ENCODE assay signal across 12 mouse cellular contexts in genomic region chr6:39899231-39899630, GRCm38 (mm10). TPM values are rescaled to one million over a fixed set of nuclear protein-coding genes. Genes with fewer than 3 reads are reported as not detected.
A peak's percentile ranks its signal among the peaks of the same experiment; 100 is the strongest.
DNase-seq lines count a peak whose midpoint lies in the region; ATAC-seq and TF ChIP-seq lines count a peak whose summit lies in the region.
"Had no signal": no experiment of that assay in that cellular context is flagged by ENCODE, and none has a peak within 500 bp of the region (broad histone marks: within the 10 kb centered on the region; RNA-seq: fewer than 3 reads in every experiment).

No protein-coding gene starts in this region.

- H3K79me2 ChIP-seq in CH12.LX (replicated peaks; ENCODE audit: control insufficient read depth, extremely low read depth, insufficient read depth, poor library complexity, severe bottlenecking): no peaks in the 10 kb centered on the region

- peak; percentile 77 for DNase-seq in intestine, embryonic 14.5 days (ENCODE audit: low spot score)
- peak; percentile 24 for DNase-seq in CH12.LX (ENCODE audit: extremely low read depth)
- DNase-seq in adrenal gland, postnatal 36 days: peak; percentile 27 to 47
- DNase-seq in limb, embryonic 10.5 days (ENCODE audit: low spot score): peak; percentile 57
- no peak for DNase-seq in layer of hippocampus, postnatal 25 days (ENCODE audit: extremely low spot score in 1 of 2, low spot score in 1 of 2)
- DNase-seq in layer of hippocampus, postnatal 14 days (ENCODE audit: low spot score in 2 of 2): no peak
- no peak for DNase-seq in right cerebral cortex, postnatal 36 days (ENCODE audit: low spot score in 2 of 2)
- DNase-seq: cerebellum, adult 2 months had no signal

- no peaks in the 10 kb centered on the region for H3K4me1 ChIP-seq in intestine, embryonic 14.5 days (replicated peaks; ENCODE audit: control insufficient read depth, insufficient read depth, low read length)
- H3K4me1 ChIP-seq in intestine, embryonic 16.5 days (ENCODE audit: control insufficient read depth, insufficient read depth, low read length): no peaks in the 10 kb centered on the region
- no peaks in the 10 kb centered on the region for H3K4me1 ChIP-seq in CH12.LX (ENCODE audit: control insufficient read depth in 1 of 2, insufficient read depth in 2 of 2)
- no peaks in the 10 kb centered on the region for H3K4me1 ChIP-seq in limb, embryonic 10.5 days

- H3K9me3 ChIP-seq in intestine, embryonic 14.5 days (ENCODE audit: control insufficient read depth, low read length): no peaks in the 10 kb centered on the region
- no peaks in the 10 kb centered on the region for H3K9me3 ChIP-seq in intestine, embryonic 16.5 days (ENCODE audit: control insufficient read depth, low read length)
- no peaks in the 10 kb centered on the region for H3K9me3 ChIP-seq in CH12.LX (replicated peaks; ENCODE audit: low read length)
- no peaks in the 10 kb centered on the region for H3K9me3 ChIP-seq in limb, embryonic 10.5 days (replicated peaks)
- H3K9me3 ChIP-seq: hindbrain, embryonic 10.5 days; limb, embryonic 13.5 days had no signal

- no peak for TF ChIP-seq CTCF in CH12.LX (conservative IDR thresholded peaks at IDR 0.05 in 1 of 2, IDR thresholded peaks at IDR 0.05 in 1 of 2; ENCODE audit: low read depth in 2 of 2, low read length in 2 of 2)

- TF ChIP-seq POLR2A in CH12.LX (IDR thresholded peaks at IDR 0.05; ENCODE audit: low read depth, low read length): no peak

- 45% methylated on average over 4 of the region's 4 CpGs for WGBS in intestine, embryonic 14.5 days
- 39% methylated on average over 4 of the region's 4 CpGs for WGBS in intestine, embryonic 16.5 days
- WGBS in limb, embryonic 10.5 days: 55% methylated on average over 4 of the region's 4 CpGs

- dilution Hi-C loops in CH12.LX (cut with MboI; ENCODE audit: extremely low pct_ligation_motif_present, extremely low pct_unique_long_range_greater_than_20kb, low sequenced_read_pairs): no loop called here

- TF ChIP-seq EP300 in CH12.LX (IDR thresholded peaks at IDR 0.05; ENCODE audit: low read length): no peak

- H3K9ac ChIP-seq in intestine, embryonic 14.5 days (ENCODE audit: low read length): no peak overlapping the region
- H3K9ac ChIP-seq in intestine, embryonic 16.5 days (ENCODE audit: low read depth, low read length): no peak overlapping the region
- H3K9ac ChIP-seq in CH12.LX (ENCODE audit: insufficient read depth, low read depth): no peak overlapping the region
- H3K9ac ChIP-seq: limb, embryonic 13.5 days had no signal

- no peak overlapping the region for H3K27ac ChIP-seq in intestine, embryonic 14.5 days (ENCODE audit: low read depth)
- no peak overlapping the region for H3K27ac ChIP-seq in intestine, embryonic 16.5 days (ENCODE audit: low read length)
- no peak overlapping the region for H3K27ac ChIP-seq in CH12.LX (ENCODE audit: insufficient read depth, low read depth)
- no peak overlapping the region for H3K27ac ChIP-seq in limb, embryonic 10.5 days
- H3K27ac ChIP-seq: hindbrain, embryonic 10.5 days; limb, embryonic 13.5 days had no signal

- in situ Hi-C loops in CH12.LX (cut with MboI; ENCODE audit: low pct_ligation_motif_present, low pct_unique_long_range_greater_than_20kb, low sequenced_read_pairs): no loop called here

- H3K36me3 ChIP-seq in intestine, embryonic 14.5 days (ENCODE audit: control insufficient read depth, insufficient read depth, low read length): no peaks in the 10 kb centered on the region
- no peaks in the 10 kb centered on the region for H3K36me3 ChIP-seq in intestine, embryonic 16.5 days (ENCODE audit: control insufficient read depth, insufficient read depth, low read length)
- no peaks in the 10 kb centered on the region for H3K36me3 ChIP-seq in CH12.LX (replicated peaks in 1 of 2; ENCODE audit: control insufficient read depth in 1 of 2, insufficient read depth in 1 of 2, low read length in 1 of 2)
- H3K36me3 ChIP-seq in limb, embryonic 10.5 days: no peaks in the 10 kb centered on the region
- H3K36me3 ChIP-seq: hindbrain, embryonic 10.5 days; limb, embryonic 13.5 days had no signal

- H3K4me2 ChIP-seq in intestine, embryonic 14.5 days (ENCODE audit: low read length): no peak overlapping the region
- no peak overlapping the region for H3K4me2 ChIP-seq in intestine, embryonic 16.5 days (ENCODE audit: low read depth, low read length)
- H3K4me2 ChIP-seq in CH12.LX (ENCODE audit: insufficient read depth, low read depth, poor library complexity, severe bottlenecking): no peak overlapping the region
- H3K4me2 ChIP-seq: limb, embryonic 13.5 days had no signal

- no peak for TF ChIP-seq RAD21 in CH12.LX (IDR thresholded peaks at IDR 0.05; ENCODE audit: low read depth, low read length)

- no peak overlapping the region for H3K4me3 ChIP-seq in intestine, embryonic 14.5 days (ENCODE audit: low read depth, low read length)
- no peak overlapping the region for H3K4me3 ChIP-seq in intestine, embryonic 16.5 days (ENCODE audit: low read length)
- no peak overlapping the region for H3K4me3 ChIP-seq in CH12.LX (replicated peaks in 1 of 3; ENCODE audit: low read depth in 2 of 3, low read length in 2 of 3, poor library complexity in 1 of 3)
- H3K4me3 ChIP-seq in limb, embryonic 10.5 days: no peak overlapping the region
- H3K4me3 ChIP-seq: hindbrain, embryonic 10.5 days; limb, embryonic 13.5 days had no signal

- ATAC-seq in intestine, embryonic 14.5 days (replicated peaks; ENCODE audit: low FRiP score, low TSS enrichment, low read depth): no peak
- no peak for ATAC-seq in intestine, embryonic 16.5 days
- ATAC-seq: midbrain, embryonic 16.5 days had no signal

- H3K27me3 ChIP-seq in intestine, embryonic 14.5 days (replicated peaks; ENCODE audit: control insufficient read depth, insufficient read depth, low read length): no peaks in the 10 kb centered on the region
- H3K27me3 ChIP-seq in intestine, embryonic 16.5 days (replicated peaks; ENCODE audit: control insufficient read depth, insufficient read depth, low read length): no peaks in the 10 kb centered on the region
- no peaks in the 10 kb centered on the region for H3K27me3 ChIP-seq in CH12.LX (replicated peaks)
- no peaks in the 10 kb centered on the region for H3K27me3 ChIP-seq in limb, embryonic 10.5 days (ENCODE audit: low read depth, poor library complexity, severe bottlenecking)
- H3K27me3 ChIP-seq: limb, embryonic 13.5 days had no signal

TF ChIP-seq in CH12.LX, 34 proteins besides CTCF, POLR2A, EP300 and RAD21:
- TF ChIP-seq CHD1 (IDR thresholded peaks at IDR 0.05; ENCODE audit: low read depth, low read length): no peak
- TF ChIP-seq ZNF384 (IDR thresholded peaks at IDR 0.05; ENCODE audit: low read depth, low read length): peak; percentile 75
- TF ChIP-seq SMC3 (IDR thresholded peaks at IDR 0.05; ENCODE audit: low read depth, low read length): no peak
- no peak for TF ChIP-seq PAX5 (IDR thresholded peaks at IDR 0.05; ENCODE audit: low read length)
- no peak for TF ChIP-seq GABPA (IDR thresholded peaks at IDR 0.05; ENCODE audit: insufficient replicate concordance, low read depth, low read length)

RNA-seq across cellular contexts. Expression of gene Tmem178b, which starts 26.2 kb away (rescaled TPM):
- polyA plus RNA-seq in intestine, embryonic 14.5 days (2014; fragmentation: Nextera tagmentation; extraction: Ambion mirVana): 0.90 and 1.5 TPM in 2 replicates
- 0.62 and 0.67 TPM in 2 replicates for polyA plus RNA-seq in intestine, embryonic 16.5 days (2015; fragmentation: Nextera tagmentation; extraction: Ambion mirVana)
- not detected in 2 replicates for total RNA-seq in CH12.LX (2012; rRNA removed)
- not detected in 2 replicates for total RNA-seq in CH12.LX (2014; rRNA removed)
- not detected in 2 replicates for polyA plus RNA-seq in CH12.LX (2012; ENCODE audit: insufficient read length, low read depth)
- 10 to 100 TPM; 10.5 to 26.1 TPM for total RNA-seq in adrenal gland, postnatal 36 days (2021)
- polyA plus RNA-seq in limb, embryonic 10.5 days (2016; fragmentation: Nextera tagmentation; extraction: Ambion mirVana): not detected in 2 replicates
- total RNA-seq in layer of hippocampus, postnatal 25 days (2021): 100 to 1,000 TPM; 166 to 205 TPM
- total RNA-seq in layer of hippocampus, postnatal 14 days (2021): 100 to 1,000 TPM; 295 to 302 TPM

Comparison
In these comparisons a context has a peak if more than half of its experiments do, and no peak if none do; other contexts are left out.
1. DNase-seq: peak in intestine, embryonic 14.5 days (single experiment), CH12.LX (single experiment), adrenal gland, postnatal 36 days (2 of 2) and limb, embryonic 10.5 days (single experiment); none in layer of hippocampus, postnatal 25 days (0 of 2), layer of hippocampus, postnatal 14 days (0 of 2) and right cerebral cortex, postnatal 36 days (0 of 2).
2. RNA of gene Tmem178b, which starts 26.2 kb away (total RNA-seq): 295 to 302 TPM in layer of hippocampus, postnatal 14 days, 166 to 205 TPM in layer of hippocampus, postnatal 25 days and 10.5 to 26.1 TPM in adrenal gland, postnatal 36 days; not detected in CH12.LX; every median in the first group is over 10 times any median in the second.